Mouse (Mus musculus) heart, embryonic 10.5 days (tissue): ENCODE data around the gene Slc39a11. TPM values are rescaled to one million over a fixed set of nuclear protein-coding genes. Genes with fewer than 3 reads are reported as not detected.

Source experiments
- DNase-seq: peaks from one replicate; pipeline ENCODE4 v3.0.0-alpha.2; 2017; ENCODE audit warnings: low spot score
- H3K27ac ChIP-seq: fragments of 300-500 bp; sonication (generic); 2 replicates; pipeline ENCODE4 v1.5.1; 2016; ENCODE audit warnings: mild to moderate bottlenecking
- H3K27me3 ChIP-seq: fragments of 300-500 bp; sonication (generic); 2 replicates; pipeline ENCODE4 v1.6.1; 2016; ENCODE audit warnings: mild to moderate bottlenecking; ENCODE audit not compliant: poor library complexity, insufficient read depth, severe bottlenecking
- H3K36me3 ChIP-seq: fragments of 300-500 bp; sonication (generic); 2 replicates; pipeline ENCODE4 v1.6.1; 2016; ENCODE audit warnings: mild to moderate bottlenecking, moderate library complexity
- H3K4me1 ChIP-seq: fragments of 300-500 bp; sonication (generic); 2 replicates; pipeline ENCODE4 v1.6.1; 2016; ENCODE audit warnings: mild to moderate bottlenecking
- H3K4me3 ChIP-seq: fragments of 300-500 bp; sonication (generic); 2 replicates; pipeline ENCODE4 v1.5.1; 2016; ENCODE audit warnings: mild to moderate bottlenecking, moderate library complexity
- H3K9me3 ChIP-seq: fragments of 300-500 bp; sonication (generic); 2 replicates; pipeline ENCODE4 v1.6.1; 2016; ENCODE audit warnings: mild to moderate bottlenecking, moderate library complexity
- WGBS: fragments of 180-500 bp; shearing (Covaris S2); methylation state at CpG from one replicate; pipeline ENCODE4 v1.1.7; 2016; 5-methylcytosine and 5-hydroxymethylcytosine counted together
- polyA plus RNA-seq: library from polyadenylated mRNA; unstranded; fragments of >200 nt; fragmentation: Nextera tagmentation; extraction: Ambion mirVana; gene quantifications from 2 replicates; pipeline ENCODE4 v1.2.1, GENCODE M21; 2016

Slc39a11 gene
- polyA plus RNA-seq, 1 experiment from 2014 or later, result 23.0 TPM

DNA sequence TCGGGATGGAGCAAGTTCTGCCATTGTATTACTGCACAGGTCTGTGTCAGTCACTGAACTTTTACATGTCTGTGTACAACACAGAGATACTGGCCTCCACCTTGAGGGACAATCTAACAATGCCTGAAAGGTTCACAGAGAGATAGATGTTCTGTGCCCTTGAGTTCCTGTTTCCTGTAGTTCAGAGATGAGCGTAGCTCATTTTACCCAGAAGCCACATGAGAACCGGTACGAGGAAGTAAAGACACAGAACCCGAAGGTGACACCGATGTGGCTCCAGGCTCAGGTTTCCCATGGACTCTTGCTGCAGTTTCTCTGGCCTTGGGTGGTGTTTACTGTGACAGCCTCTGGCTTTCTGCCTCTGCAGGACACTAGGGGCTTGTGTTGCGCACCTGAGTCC, 398.7 kb downstream of the Slc39a11 start:
- peaks cover 34% of the 10 kb centered on the region for H3K4me1 ChIP-seq
- no peak overlapping the region for H3K4me3 ChIP-seq
- H3K36me3 ChIP-seq, result no peaks in the 10 kb centered on the region
- 92% methylated on average over 7 of the region's 7 CpGs for WGBS
- no peaks in the 10 kb centered on the region for H3K9me3 ChIP-seq
- DNase-seq, result no peak
- no peak overlapping the region for H3K27ac ChIP-seq
- no peaks in the 10 kb centered on the region for H3K27me3 ChIP-seq

DNA sequence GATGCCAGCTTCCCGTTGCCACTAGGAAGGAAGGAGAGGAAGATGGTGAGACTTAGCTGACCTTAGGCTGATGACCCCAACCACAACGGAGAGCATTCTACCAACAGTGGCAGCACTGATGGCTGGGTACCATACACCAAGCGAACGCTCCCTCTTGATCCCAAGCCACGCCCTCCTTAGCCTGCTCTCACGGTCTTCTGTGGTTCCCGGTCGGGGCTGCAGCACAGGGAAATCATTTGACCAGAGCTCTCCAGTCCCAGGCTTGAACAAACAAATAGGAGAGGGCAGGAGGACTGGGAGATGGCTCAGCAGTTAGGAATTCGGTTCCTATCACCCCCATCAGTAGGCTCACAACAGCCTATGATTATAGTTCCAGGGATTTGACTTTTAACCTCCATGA, 403.4 kb downstream of the Slc39a11 start:
- Histone ChIP-seq H3K4me1 (peaks cover 14% of the 10 kb centered on the region), H3K4me3 (no peak overlapping the region), H3K27ac (no peak overlapping the region), H3K36me3 (no peaks in the 10 kb centered on the region), H3K9me3 (no peaks in the 10 kb centered on the region), H3K27me3 (no peaks in the 10 kb centered on the region)
- 56% methylated on average over 9 of the region's 9 CpGs for WGBS
- DNase-seq, result no peak

- H3K36me3 ChIP-seq, result no peaks in the 10 kb centered on the region
- peaks cover 11% of the 10 kb centered on the region for H3K4me1 ChIP-seq
- no peak for DNase-seq
- no peak overlapping the region for H3K27ac ChIP-seq
- H3K27me3 ChIP-seq, result no peaks in the 10 kb centered on the region
- no peaks in the 10 kb centered on the region for H3K9me3 ChIP-seq
- no peak overlapping the region for H3K4me3 ChIP-seq
- WGBS, result 86% methylated on average over 10 of the region's 10 CpGs
Measured at GRCm38 (mm10) chr11:113245666-113246065, 404.2 kb downstream of the Slc39a11 start.

DNA sequence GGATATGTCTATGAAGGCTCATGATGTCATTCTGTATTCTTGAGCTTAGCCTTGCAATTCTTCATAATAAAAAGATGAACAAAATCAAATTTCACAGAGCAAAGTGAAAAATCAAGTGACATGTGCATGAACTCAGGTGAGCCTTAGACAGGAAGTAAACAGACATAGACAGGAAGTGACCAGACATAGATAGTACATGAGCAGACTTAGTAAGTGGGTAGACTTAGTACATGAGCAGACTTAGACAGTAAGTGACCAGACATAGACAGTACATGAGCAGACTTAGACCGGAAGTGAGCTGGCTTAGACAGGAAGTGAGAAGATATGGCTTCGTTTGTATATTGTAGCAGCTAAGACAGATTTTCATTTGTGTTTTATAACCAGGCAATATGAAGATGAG, 415.4 kb downstream of the Slc39a11 start:
- H3K27me3 ChIP-seq, result 0 out of 2 replicates have a peak, but pooled peaks cover 4% of the 10 kb centered on the region
- H3K9me3 ChIP-seq, result no peaks in the 10 kb centered on the region
- WGBS, result 68% methylated on average over 2 of the region's 2 CpGs
- H3K27ac ChIP-seq, result no peak overlapping the region
- no peak for DNase-seq
- peaks cover 11% of the 10 kb centered on the region for H3K4me1 ChIP-seq
- H3K36me3 ChIP-seq, result no peaks in the 10 kb centered on the region
- H3K4me3 ChIP-seq, result no peak overlapping the region

- Histone ChIP-seq H3K4me1 (peaks cover 11% of the 10 kb centered on the region), H3K4me3 (no peak overlapping the region), H3K27me3 (0 out of 2 replicates have a peak, but pooled peaks cover 4% of the 10 kb centered on the region), H3K27ac (0 out of 2 replicates have a peak overlapping the region, but pooled peaks have one; percentile 42), H3K9me3 (no peaks in the 10 kb centered on the region), H3K36me3 (no peaks in the 10 kb centered on the region)
- WGBS, result 20% methylated on average over 6 of the region's 6 CpGs
- DNase-seq, result no peak
Measured at GRCm38 (mm10) chr11:113232049-113232448, 417.8 kb downstream of the Slc39a11 start.

GRCm38 (mm10) chr11:113230410-113231132, 419.3 kb downstream of the Slc39a11 start:
- 69% methylated on average over 6 of the region's 6 CpGs for WGBS

DNA sequence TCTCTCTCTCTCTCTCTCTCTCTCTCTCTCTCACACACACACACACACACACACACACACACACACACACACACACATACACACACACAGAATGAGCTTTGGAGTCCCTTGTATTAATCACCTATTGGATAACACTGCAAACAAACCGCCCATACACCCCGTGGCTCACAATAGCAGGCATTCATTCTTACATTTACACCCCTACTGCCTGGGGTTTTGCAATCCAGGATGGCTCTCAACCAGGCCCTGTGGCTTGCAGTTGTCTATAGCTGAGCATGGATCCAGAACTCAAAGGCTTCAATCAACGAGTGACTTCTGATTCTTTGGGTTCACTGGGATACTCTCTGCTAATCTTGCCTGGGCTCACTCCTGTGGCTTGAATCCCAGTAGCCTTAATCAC, 424.1 kb downstream of the Slc39a11 start:
- no peaks in the 10 kb centered on the region for H3K9me3 ChIP-seq
- peaks cover 15% of the 10 kb centered on the region for H3K4me1 ChIP-seq
- H3K27me3 ChIP-seq, result 0 out of 2 replicates have a peak, but pooled peaks cover 7% of the 10 kb centered on the region
- H3K4me3 ChIP-seq, result no peak overlapping the region
- WGBS, result 72% methylated on average over 3 of the region's 3 CpGs
- DNase-seq, result no peak
- no peak overlapping the region for H3K27ac ChIP-seq
- H3K36me3 ChIP-seq, result no peaks in the 10 kb centered on the region

More at GRCm38 (mm10) chr11:113230410-113231132, 419.3 kb downstream of the Slc39a11 start:
- 0 out of 2 replicates have a peak, but pooled peaks cover 10% of the 10 kb centered on the region for H3K27me3 ChIP-seq
- no peak for DNase-seq
- H3K4me3 ChIP-seq, result no peak overlapping the region
- H3K27ac ChIP-seq, result no peak overlapping the region
- H3K9me3 ChIP-seq, result no peaks in the 10 kb centered on the region
- H3K36me3 ChIP-seq, result no peaks in the 10 kb centered on the region
- peaks cover 11% of the 10 kb centered on the region for H3K4me1 ChIP-seq

- WGBS, result 53% methylated on average over 4 of the region's 4 CpGs
- DNase-seq, result no peak
- no peak overlapping the region for H3K4me3 ChIP-seq
- H3K36me3 ChIP-seq, result no peaks in the 10 kb centered on the region
- 0 out of 2 replicates have a peak, but pooled peaks cover 7% of the 10 kb centered on the region for H3K27me3 ChIP-seq
- no peak overlapping the region for H3K27ac ChIP-seq
- H3K4me1 ChIP-seq, result peaks cover 15% of the 10 kb centered on the region
- no peaks in the 10 kb centered on the region for H3K9me3 ChIP-seq
Measured at GRCm38 (mm10) chr11:113223756-113224323, 426.0 kb downstream of the Slc39a11 start.

GRCm38 (mm10) chr11:113221267-113222195, 428.3 kb downstream of the Slc39a11 start:
- DNase-seq, result no peak
- H3K4me1 ChIP-seq, result peaks cover 15% of the 10 kb centered on the region
- H3K4me3 ChIP-seq, result no peak overlapping the region
- no peaks in the 10 kb centered on the region for H3K9me3 ChIP-seq
- no peaks in the 10 kb centered on the region for H3K36me3 ChIP-seq
- no peak overlapping the region for H3K27ac ChIP-seq
- 0 out of 2 replicates have a peak, but pooled peaks cover 7% of the 10 kb centered on the region for H3K27me3 ChIP-seq
- WGBS, result 56% methylated on average over 18 of the region's 18 CpGs

GRCm38 (mm10) chr11:113220649-113221048, 429.2 kb downstream of the Slc39a11 start:
- WGBS, result 72% methylated on average over 2 of the region's 2 CpGs
- DNase-seq, result no peak
- no peaks in the 10 kb centered on the region for H3K27me3 ChIP-seq
- no peaks in the 10 kb centered on the region for H3K9me3 ChIP-seq
- no peaks in the 10 kb centered on the region for H3K36me3 ChIP-seq
- no peak overlapping the region for H3K27ac ChIP-seq
- no peak overlapping the region for H3K4me3 ChIP-seq
- H3K4me1 ChIP-seq, result peaks cover 15% of the 10 kb centered on the region

DNA sequence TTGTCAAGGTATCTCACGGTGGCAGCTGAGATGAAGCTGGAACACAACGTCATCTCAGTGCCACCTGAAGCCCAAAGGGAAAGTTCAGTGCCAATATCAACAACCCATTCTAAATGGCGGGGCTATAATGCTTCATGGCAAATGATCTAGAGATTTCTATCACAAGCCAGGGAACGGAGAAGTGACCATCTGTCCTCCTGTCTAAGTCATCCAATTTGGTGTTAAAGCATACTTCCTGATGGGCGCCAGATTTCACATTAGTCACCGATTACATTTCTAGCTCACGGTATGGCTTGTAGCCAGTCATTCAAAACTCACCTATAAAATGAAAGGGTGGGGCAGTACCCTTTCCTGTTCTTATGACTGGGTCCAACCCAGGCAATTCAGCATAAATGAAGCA, 435.1 kb downstream of the Slc39a11 start:
- no peaks in the 10 kb centered on the region for H3K4me1 ChIP-seq
- no peaks in the 10 kb centered on the region for H3K9me3 ChIP-seq
- 0 out of 2 replicates have a peak, but pooled peaks cover under 1% of the 10 kb centered on the region for H3K27me3 ChIP-seq
- H3K36me3 ChIP-seq, result no peaks in the 10 kb centered on the region
- 89% methylated on average over 7 of the region's 7 CpGs for WGBS
- DNase-seq, result no peak
- no peak overlapping the region for H3K4me3 ChIP-seq
- no peak overlapping the region for H3K27ac ChIP-seq

DNA sequence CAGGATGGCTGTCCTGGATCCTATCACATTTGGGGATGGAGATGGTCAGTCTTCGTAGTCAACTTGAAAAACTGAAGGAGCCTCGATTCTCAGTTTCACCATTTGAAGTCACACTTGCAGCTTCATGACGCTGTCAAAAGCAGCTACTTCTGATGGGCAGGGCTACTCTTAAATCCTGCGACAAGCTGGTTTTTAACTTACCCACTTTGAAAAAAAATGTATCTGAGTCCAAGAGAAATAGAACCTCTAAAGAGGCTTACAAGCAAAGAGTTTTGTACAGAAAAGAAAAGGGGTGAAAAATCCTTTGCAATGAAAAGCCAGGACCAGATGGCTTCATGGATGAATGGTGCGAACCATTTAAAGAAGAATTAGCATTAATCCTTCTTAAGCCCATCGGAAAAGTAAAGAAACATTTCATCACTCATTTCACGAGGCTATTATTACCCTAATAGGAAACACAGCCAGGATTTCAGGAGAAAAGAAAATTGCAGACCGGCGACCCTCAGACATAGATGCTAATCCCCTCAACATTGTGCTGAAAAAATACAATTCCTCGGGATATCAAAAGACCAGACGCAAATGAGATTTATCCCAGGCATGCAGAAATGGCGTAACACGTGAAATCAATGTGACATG, 437.4 kb downstream of the Slc39a11 start:
- DNase-seq, result no peak

More for the DNA sequence above, 437.4 kb downstream of the Slc39a11 start:
- Histone ChIP-seq H3K36me3 (no peaks in the 10 kb centered on the region), H3K9me3 (no peaks in the 10 kb centered on the region), H3K27me3 (peaks cover 12% of the 10 kb centered on the region; the same call in 1 of the 2 replicates), H3K27ac (no peak overlapping the region), H3K4me3 (no peak overlapping the region), H3K4me1 (peaks cover 4% of the 10 kb centered on the region; the same call in 1 of the 2 replicates)
- WGBS, result 72% methylated on average over 13 of the region's 13 CpGs
